Mouse (Mus musculus) kidney, adult 2 months (tissue): ENCODE results near the gene Cr2.
"Not testable (repeated sequence)": the region's sequence is repeated elsewhere in the genome, so short reads cannot be mapped to it uniquely, and the experiment has no call there.

Experiments
- CTCF ChIP-seq: fragments of 200-500 bp; conservative IDR thresholded peaks from 2 replicates; pipeline ENCODE4 v1.5.1; 2011; ENCODE audit warnings: low read depth, mild to moderate bottlenecking, control low read depth, low read length, moderate library complexity, mixed read lengths; ENCODE audit not compliant: insufficient read depth, insufficient read length
- POLR2A ChIP-seq: fragments of 200-500 bp; IDR thresholded peaks from one replicate; pipeline ENCODE4 v1.6.1; 2011; ENCODE audit warnings: low read depth, low read length, control low read depth

GRCm38 (mm10) chr1:195212851-195213250, 36.3 kb upstream of the Cr2 start:
- TF ChIP-seq CTCF, POLR2A: not testable (repeated sequence)
